Mouse (Mus musculus) testis, adult 2 months (tissue): ENCODE measurements around the gene Ranbp9.

ENCODE experiments used
- CTCF ChIP-seq: fragments of 200-500 bp; IDR thresholded peaks from 2 replicates; pipeline ENCODE4 v1.5.1; 2012; ENCODE audit warnings: low read depth, mild to moderate bottlenecking, inconsistent platforms, low read length, moderate library complexity; ENCODE audit not compliant: control insufficient read depth, insufficient read depth, insufficient replicate concordance
- POLR2A ChIP-seq: fragments of 200-500 bp; IDR thresholded peaks from 2 replicates; pipeline ENCODE4 v1.6.1; 2012; ENCODE audit warnings: low read depth, mild to moderate bottlenecking, inconsistent platforms, low read length, moderate library complexity; ENCODE audit not compliant: control insufficient read depth

DNA sequence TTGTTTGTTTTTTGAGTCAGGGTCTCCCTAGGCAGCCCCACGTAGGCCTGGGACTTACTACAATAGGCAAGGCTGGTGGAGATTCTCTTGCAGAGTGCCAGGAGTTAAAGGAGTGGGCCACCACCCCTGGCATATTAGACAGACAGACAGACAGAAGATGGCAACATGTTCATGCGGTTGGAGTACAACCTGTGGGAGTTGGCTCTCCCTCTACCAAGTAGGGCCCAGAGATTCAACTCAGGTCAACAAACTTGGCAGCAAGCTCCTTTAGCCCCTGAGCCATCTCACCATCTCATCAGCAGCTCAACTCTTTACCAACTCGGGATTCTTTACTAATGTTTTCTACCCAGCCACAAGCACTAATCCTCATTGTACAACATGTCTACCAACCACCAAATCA lies 30.4 kb downstream of the Ranbp9 start:
- TF ChIP-seq CTCF (no peak), POLR2A (no peak)
